Mouse (Mus musculus): ENCODE results near the gene Tpp2. TPM values are rescaled to one million over a fixed set of nuclear protein-coding genes. Genes with fewer than 3 reads are reported as not detected.

Tpp2 gene
- polyA plus RNA-seq, 1 experiment from 2014 or later, result 67.8 TPM

- H3K4me3 ChIP-seq, result no peak overlapping the region
- peaks cover 21% of the 10 kb centered on the region for H3K36me3 ChIP-seq
- WGBS, result 93% methylated on average over 7 of the region's 7 CpGs
- no peak overlapping the region for H3K4me2 ChIP-seq (replicated peaks)
- peaks cover 1% of the 10 kb centered on the region; the same call in 1 of the 2 replicates for H3K4me1 ChIP-seq
- no peak overlapping the region for H3K27ac ChIP-seq
- H3K9me3 ChIP-seq, result no peaks in the 10 kb centered on the region
- no peak for ATAC-seq (ENCODE audit: insufficient number of reproducible peaks, insufficient read depth, low FRiP score, low TSS enrichment)
- H3K9ac ChIP-seq, result no peak overlapping the region
- no peaks in the 10 kb centered on the region for H3K27me3 ChIP-seq
These were observed 8.2 kb downstream of the Tpp2 start for GRCm38 (mm10) chr1:43941476-43942217.

DNA sequence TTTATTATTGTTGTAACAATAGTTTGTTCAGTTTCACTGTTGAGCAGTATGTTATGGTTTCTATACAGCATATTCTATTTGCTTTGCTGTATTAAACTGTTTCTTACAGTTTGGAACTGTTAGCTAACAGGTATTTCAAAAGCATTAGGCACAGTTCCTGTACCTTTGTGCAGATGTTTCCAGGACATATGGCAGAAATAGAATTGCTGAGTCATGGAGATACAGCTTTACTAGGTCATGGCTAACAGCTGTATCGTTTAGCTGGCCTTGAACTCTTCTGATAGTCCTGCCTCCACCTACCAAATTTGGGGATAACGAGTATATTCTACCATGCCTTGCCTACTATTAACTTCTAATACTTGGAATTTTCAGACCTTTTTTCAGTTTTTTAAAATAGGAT is 9.4 kb downstream of the Tpp2 start:
- Histone ChIP-seq H3K9me3 (no peaks in the 10 kb centered on the region), H3K4me3 (no peak overlapping the region), H3K27me3 (no peaks in the 10 kb centered on the region), H3K4me1 (no peaks in the 10 kb centered on the region), H3K36me3 (peaks cover 21% of the 10 kb centered on the region), H3K9ac (no peak overlapping the region), H3K27ac (no peak overlapping the region), H3K4me2 (replicated peaks) (no peak overlapping the region)
- 92% methylated on average over 2 of the region's 2 CpGs for WGBS
- ATAC-seq (ENCODE audit: insufficient number of reproducible peaks, insufficient read depth, low FRiP score, low TSS enrichment), result no peak

DNA sequence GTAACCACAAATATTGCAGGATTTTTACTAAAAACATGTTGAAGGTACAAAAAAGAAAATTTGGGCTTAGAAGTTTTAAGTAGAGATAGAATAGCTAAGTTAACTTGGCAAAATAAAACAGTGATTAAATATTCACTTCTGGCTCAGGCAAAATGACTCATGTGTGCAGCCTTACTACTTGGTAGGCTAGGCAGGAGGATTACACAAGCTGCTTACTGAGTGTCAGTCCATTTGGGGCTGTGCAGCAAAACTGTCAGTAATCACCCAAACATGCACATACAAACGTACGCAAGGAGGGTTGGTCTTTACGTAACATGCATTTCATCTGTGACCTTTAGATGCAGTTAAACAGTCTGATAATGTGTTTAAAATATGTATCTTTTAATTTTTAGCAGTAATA is 20.2 kb downstream of the Tpp2 start:
- Histone ChIP-seq H3K4me1 (no peaks in the 10 kb centered on the region), H3K27me3 (no peaks in the 10 kb centered on the region), H3K27ac (no peak overlapping the region), H3K9me3 (no peaks in the 10 kb centered on the region), H3K36me3 (peaks cover 22% of the 10 kb centered on the region), H3K4me3 (no peak overlapping the region), H3K4me2 (replicated peaks) (no peak overlapping the region), H3K9ac (no peak overlapping the region)
- 96% methylated on average over 3 of the region's 3 CpGs for WGBS
- no peak for ATAC-seq (ENCODE audit: insufficient number of reproducible peaks, insufficient read depth, low FRiP score, low TSS enrichment)

GRCm38 (mm10) chr1:43964381-43964780 is 30.9 kb downstream of the Tpp2 start:
- no peak overlapping the region for H3K4me3 ChIP-seq
- peaks cover 26% of the 10 kb centered on the region for H3K36me3 ChIP-seq
- no peaks in the 10 kb centered on the region for H3K4me1 ChIP-seq
- H3K9ac ChIP-seq, result no peak overlapping the region
- H3K27ac ChIP-seq, result no peak overlapping the region
- 92% methylated on average over 4 of the region's 4 CpGs for WGBS
- H3K27me3 ChIP-seq, result no peaks in the 10 kb centered on the region
- no peak for ATAC-seq (ENCODE audit: insufficient number of reproducible peaks, insufficient read depth, low FRiP score, low TSS enrichment)
- H3K9me3 ChIP-seq, result no peaks in the 10 kb centered on the region
- H3K4me2 ChIP-seq (replicated peaks), result no peak overlapping the region

DNA sequence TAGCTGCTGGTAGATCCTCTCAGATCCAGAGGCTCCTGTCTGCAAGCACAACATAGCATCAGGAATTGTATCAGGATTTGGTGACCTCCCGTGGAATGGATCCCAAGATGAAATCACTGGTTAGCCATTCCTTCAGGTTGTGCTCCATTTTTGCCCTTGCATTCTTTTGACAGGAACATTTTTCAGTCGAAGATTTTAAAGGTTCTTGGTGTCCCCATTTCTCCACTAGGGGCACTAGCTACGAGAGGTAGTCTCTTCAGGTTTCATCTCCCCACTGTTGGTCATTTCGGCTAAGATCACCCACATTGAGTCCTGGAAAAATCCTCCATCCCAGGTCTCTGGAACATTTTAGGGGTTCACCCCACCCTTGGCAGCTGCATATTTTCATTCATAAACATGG is 33.3 kb downstream of the Tpp2 start:
- no peak overlapping the region for H3K27ac ChIP-seq
- WGBS, result 88% methylated on average over 4 of the region's 4 CpGs
- no peak overlapping the region for H3K9ac ChIP-seq
- H3K4me2 ChIP-seq (replicated peaks), result no peak overlapping the region
- H3K36me3 ChIP-seq, result peaks cover 31% of the 10 kb centered on the region
- no peak overlapping the region for H3K4me3 ChIP-seq
- H3K27me3 ChIP-seq, result no peaks in the 10 kb centered on the region
- ATAC-seq (ENCODE audit: insufficient number of reproducible peaks, insufficient read depth, low FRiP score, low TSS enrichment), result no peak
- H3K9me3 ChIP-seq, result no peaks in the 10 kb centered on the region
- H3K4me1 ChIP-seq, result no peaks in the 10 kb centered on the region

DNA sequence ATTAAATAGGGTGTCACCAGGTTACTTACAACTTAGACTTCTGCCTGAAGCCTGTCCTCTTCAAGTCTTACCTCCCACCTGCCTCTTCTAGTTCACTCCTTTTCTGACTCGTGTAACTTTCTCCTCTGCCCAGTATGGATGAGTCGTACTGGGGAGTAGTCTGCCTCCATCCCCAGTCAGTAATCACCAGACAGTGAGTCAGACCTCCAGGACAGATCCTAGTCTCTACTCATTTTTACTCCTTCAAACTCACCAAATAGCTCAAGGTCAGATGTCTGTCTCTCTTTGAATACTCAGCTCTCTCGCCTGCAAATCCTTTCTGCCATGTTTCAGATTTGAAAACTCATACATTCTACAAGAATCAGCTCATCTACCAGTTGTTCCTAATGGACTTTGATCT is 35.9 kb downstream of the Tpp2 start:
- Histone ChIP-seq H3K9me3 (no peaks in the 10 kb centered on the region), H3K27ac (no peak overlapping the region), H3K4me1 (no peaks in the 10 kb centered on the region), H3K4me3 (no peak overlapping the region), H3K4me2 (replicated peaks) (no peak overlapping the region), H3K9ac (no peak overlapping the region), H3K27me3 (no peaks in the 10 kb centered on the region), H3K36me3 (peaks cover 36% of the 10 kb centered on the region)
- ATAC-seq (ENCODE audit: insufficient number of reproducible peaks, insufficient read depth, low FRiP score, low TSS enrichment), result no peak
- 93% methylated on average over 3 of the region's 3 CpGs for WGBS

DNA sequence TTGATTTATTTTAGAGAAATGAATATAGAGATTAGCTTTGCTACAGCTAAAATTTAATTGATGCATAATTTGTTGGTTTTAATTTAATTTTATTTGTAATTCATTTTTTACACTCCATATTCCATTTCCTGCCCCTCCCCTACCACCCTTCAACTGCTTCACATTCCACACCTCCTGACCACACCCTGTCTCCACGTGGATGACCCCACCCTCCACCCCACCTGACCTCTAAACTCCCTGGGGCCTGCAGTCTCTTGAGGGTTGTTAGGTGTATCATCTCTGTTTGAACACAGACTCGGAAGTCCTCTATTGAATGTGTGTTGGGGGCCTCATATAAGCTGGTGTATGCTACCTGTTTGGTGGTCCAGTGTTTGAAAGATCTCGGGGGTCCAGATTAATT is 37.6 kb downstream of the Tpp2 start:
- Histone ChIP-seq H3K4me2 (replicated peaks) (no peak overlapping the region), H3K9ac (no peak overlapping the region), H3K27me3 (no peaks in the 10 kb centered on the region), H3K9me3 (no peaks in the 10 kb centered on the region), H3K4me1 (no peaks in the 10 kb centered on the region), H3K36me3 (peaks cover 43% of the 10 kb centered on the region), H3K4me3 (no peak overlapping the region), H3K27ac (no peak overlapping the region)
- WGBS, result 67% methylated on average over 3 of the region's 3 CpGs
- no peak for ATAC-seq (ENCODE audit: insufficient number of reproducible peaks, insufficient read depth, low FRiP score, low TSS enrichment)

DNA sequence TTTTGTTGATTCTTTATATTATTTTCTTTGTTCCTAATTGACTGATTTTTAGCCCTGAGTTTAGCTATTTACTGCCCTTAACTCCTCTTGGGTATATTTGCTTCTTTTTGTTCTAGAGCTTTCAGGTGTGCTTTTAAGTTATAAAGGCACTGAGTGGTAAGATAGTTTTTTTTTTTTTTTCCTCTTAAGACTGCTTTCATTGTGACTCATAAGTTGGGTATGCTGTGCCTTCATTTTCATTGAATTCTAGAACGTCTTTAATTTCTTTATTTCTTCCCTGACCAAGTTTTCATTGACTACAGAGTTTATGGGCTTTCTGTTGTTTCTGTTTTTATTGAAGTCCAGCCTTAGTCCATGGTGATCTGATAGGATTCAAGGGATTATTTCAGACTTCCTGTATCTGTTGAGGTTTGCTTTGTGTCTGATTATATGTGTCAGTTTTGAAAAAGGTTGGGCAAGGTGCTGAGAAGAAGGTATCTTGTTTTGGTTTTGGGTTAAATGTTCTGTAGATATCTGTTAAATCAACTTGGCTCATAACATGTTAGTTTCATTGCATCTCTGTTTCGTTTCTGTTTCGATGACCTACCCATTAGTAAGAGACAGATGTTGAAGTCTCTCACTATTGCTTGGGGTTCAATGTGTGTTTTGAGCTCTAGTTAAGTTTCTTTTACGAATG is 63.6 kb downstream of the Tpp2 start:
- Histone ChIP-seq H3K9ac (no peak overlapping the region), H3K9me3 (no peaks in the 10 kb centered on the region), H3K27ac (no peak overlapping the region), H3K36me3 (peaks cover 52% of the 10 kb centered on the region), H3K4me3 (no peak overlapping the region), H3K27me3 (no peaks in the 10 kb centered on the region), H3K4me2 (replicated peaks) (no peak overlapping the region), H3K4me1 (no peaks in the 10 kb centered on the region)
- 95% methylated on average over 4 of the region's 4 CpGs for WGBS
- ATAC-seq (ENCODE audit: insufficient number of reproducible peaks, insufficient read depth, low FRiP score, low TSS enrichment), result no peak

GRCm38 (mm10) chr1:44004513-44004912 is 71.1 kb downstream of the Tpp2 start:
- Histone ChIP-seq H3K4me2 (replicated peaks) (no peak overlapping the region), H3K36me3 (peaks cover 11% of the 10 kb centered on the region), H3K4me1 (no peaks in the 10 kb centered on the region), H3K9ac (no peak overlapping the region), H3K9me3 (no peaks in the 10 kb centered on the region), H3K4me3 (no peak overlapping the region), H3K27me3 (no peaks in the 10 kb centered on the region), H3K27ac (no peak overlapping the region)
- 96% methylated on average over 2 of the region's 2 CpGs for WGBS
- ATAC-seq (ENCODE audit: insufficient number of reproducible peaks, insufficient read depth, low FRiP score, low TSS enrichment), result no peak

DNA sequence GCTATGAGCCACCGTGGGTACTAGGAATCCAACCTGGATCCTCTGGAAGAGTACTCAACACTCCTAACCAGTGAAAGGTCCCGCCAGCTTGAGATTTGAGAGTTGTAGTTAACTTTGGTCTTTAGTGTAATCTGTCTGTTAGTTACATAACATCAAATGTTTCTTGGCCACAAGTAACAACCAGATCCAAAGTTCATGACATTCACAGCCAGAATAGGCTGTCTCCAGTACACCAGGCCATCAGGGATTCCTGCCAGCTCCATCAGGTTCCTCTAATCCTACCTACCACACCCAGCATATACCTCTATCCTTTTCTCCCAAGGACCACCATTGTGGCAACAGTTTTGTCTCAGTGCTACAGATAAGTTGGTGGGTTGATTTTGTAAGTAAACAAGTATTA is 82.1 kb downstream of the Tpp2 start:
- Histone ChIP-seq H3K27ac (no peak overlapping the region), H3K9ac (no peak overlapping the region), H3K4me2 (replicated peaks) (no peak overlapping the region), H3K36me3 (no peaks in the 10 kb centered on the region), H3K9me3 (no peaks in the 10 kb centered on the region), H3K27me3 (no peaks in the 10 kb centered on the region), H3K4me3 (no peak overlapping the region), H3K4me1 (no peaks in the 10 kb centered on the region)
- 88% methylated on average over 2 of the region's 2 CpGs for WGBS
- no peak for ATAC-seq (ENCODE audit: insufficient number of reproducible peaks, insufficient read depth, low FRiP score, low TSS enrichment)

GRCm38 (mm10) chr1:44019934-44020333 is 86.5 kb downstream of the Tpp2 start, which contains the start of gene Mettl21c:
Gene Mettl21c, minus strand, starts transcription at chr1:44020034.
- Histone ChIP-seq H3K36me3 (no peaks in the 10 kb centered on the region), H3K27me3 (no peaks in the 10 kb centered on the region), H3K4me3 (no peak within 1 kb of the TSS), H3K4me1 (no peaks in the 10 kb centered on the region), H3K27ac (no peak within 1 kb of the TSS), H3K9ac (no peak within 1 kb of the TSS), H3K9me3 (no peaks in the 10 kb centered on the region), H3K4me2 (replicated peaks) (no peak within 1 kb of the TSS)
- ATAC-seq (ENCODE audit: insufficient number of reproducible peaks, insufficient read depth, low FRiP score, low TSS enrichment), result no peak

GRCm38 (mm10) chr1:44022656-44023055 is 89.2 kb downstream of the Tpp2 start:
- Histone ChIP-seq H3K36me3 (no peaks in the 10 kb centered on the region), H3K9ac (no peak overlapping the region), H3K27me3 (no peaks in the 10 kb centered on the region), H3K4me1 (no peaks in the 10 kb centered on the region), H3K4me2 (replicated peaks) (no peak overlapping the region), H3K4me3 (no peak overlapping the region), H3K9me3 (no peaks in the 10 kb centered on the region), H3K27ac (no peak overlapping the region)
- WGBS, result 82% methylated on average over 1 of the region's 1 CpGs
- no peak for ATAC-seq (ENCODE audit: insufficient number of reproducible peaks, insufficient read depth, low FRiP score, low TSS enrichment)

All from embryonic facial prominence, embryonic 12.5 days (tissue).